Mouse (Mus musculus): ENCODE data around the gene Thpo. TPM values are rescaled to one million over a fixed set of nuclear protein-coding genes. Genes with fewer than 3 reads are reported as not detected.

The Thpo gene
- total and polyA plus RNA-seq, 2 experiments: 1.7 to 37.0 TPM

DNA sequence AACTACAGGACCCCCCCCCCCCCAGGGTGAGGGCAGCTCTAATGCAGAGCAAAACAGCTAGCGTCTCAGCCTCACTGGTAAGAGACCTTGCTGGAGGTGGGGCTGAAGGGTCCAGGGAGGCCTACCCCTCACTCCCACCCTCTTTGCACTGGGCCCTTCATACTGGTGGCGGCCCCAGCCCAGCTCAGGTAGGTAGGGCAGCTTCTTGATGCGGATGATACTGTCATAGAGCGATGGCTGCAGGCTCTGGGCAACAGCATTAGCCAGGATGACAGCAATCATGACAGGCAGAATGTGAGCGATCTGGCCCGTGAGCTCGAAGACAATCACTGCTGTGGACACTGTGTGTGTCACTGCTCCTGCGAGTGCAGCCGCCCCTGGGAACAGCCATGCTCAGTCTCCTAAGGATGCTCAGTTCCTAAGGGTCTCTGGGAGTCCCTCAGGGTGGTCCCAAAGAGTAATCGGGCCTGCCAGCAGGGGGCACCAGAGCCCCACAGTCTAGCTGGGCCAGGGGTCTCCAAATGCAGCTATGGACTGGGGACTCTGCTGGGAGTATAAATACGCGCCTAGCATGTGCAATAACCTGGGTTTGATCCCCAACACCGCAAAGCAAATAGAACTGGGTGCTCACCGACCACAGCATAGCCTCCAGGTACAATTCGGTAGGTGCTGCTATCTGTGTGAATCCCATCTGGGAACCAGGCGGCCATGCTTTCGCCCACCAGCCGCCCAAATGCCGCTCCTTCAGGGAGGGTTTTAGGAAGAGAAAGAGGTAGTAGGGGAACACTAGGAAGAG, 25.2 kb downstream of the Thpo start:
- no peak for DNase-seq (ENCODE audit: extremely low read depth, low read depth, low spot score)
- Histone ChIP-seq H3K36me3 (ENCODE audit: control insufficient read depth, insufficient read depth, low read length) (0 out of 2 replicates have a peak, but pooled peaks cover 2% of the 10 kb centered on the region), H3K4me1 (ENCODE audit: control insufficient read depth, insufficient read depth, low read length) (no peaks in the 10 kb centered on the region), H3K79me2 (ENCODE audit: control insufficient read depth, insufficient read depth, low read length) (no peaks in the 10 kb centered on the region), H3K9ac (ENCODE audit: low read depth, low read length) (no peak overlapping the region), H3K27me3 (ENCODE audit: control insufficient read depth, insufficient read depth, low read length) (no peaks in the 10 kb centered on the region), H3K4me3 (ENCODE audit: insufficient read depth, low read depth, low read length) (no peak overlapping the region), H3K27ac (replicated peaks; ENCODE audit: insufficient read depth, low read depth, low read length) (no peak overlapping the region)
- WGBS: 86% methylated on average over 19 of the region's 19 CpGs
- TF ChIP-seq POLR2A (IDR thresholded peaks at IDR 0.05; ENCODE audit: extremely low read depth, insufficient read depth, low read length) (no peak), CTCF (IDR thresholded peaks at IDR 0.05; ENCODE audit: low read depth, low read length) (peak; percentile 69)

DNA sequence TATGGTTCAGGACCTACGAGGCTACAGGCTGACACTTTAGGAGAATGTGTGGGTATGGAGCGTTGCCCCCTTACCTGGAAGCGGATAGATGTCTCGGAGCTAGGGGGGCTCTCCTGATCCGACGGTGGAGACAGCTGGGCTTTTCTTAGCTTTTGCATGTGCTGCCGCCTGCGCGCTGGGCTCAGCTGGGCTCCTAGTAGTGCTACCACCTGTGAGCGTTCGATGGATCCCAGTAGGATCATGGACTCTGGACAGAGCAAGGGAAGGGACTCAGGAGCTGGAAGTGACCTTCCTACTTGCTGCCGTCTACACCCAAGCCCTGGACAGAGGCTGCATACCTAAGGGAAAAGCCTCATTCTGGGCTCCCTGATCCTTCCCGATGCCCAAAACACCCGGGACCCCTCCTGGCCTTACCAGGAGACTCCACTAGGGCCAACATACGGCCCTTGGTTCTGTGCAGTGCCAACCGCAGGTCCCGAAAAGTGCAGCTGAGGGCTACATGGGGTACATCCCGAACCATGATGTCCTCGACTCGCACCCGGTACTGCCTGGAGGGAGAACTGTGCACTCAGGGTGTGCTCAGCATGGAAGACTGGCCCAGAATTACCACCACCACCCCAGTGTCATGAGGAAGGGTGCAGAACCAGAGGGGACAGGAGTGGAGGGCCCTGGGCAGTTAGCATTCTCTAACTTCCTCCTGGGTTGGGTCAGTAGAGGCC, 25.9 kb downstream of the Thpo start:
- DNase-seq (ENCODE audit: extremely low read depth, low read depth, low spot score): no peak
- Histone ChIP-seq H3K79me2 (ENCODE audit: control insufficient read depth, insufficient read depth, low read length) (no peaks in the 10 kb centered on the region), H3K4me1 (ENCODE audit: control insufficient read depth, insufficient read depth, low read length) (no peaks in the 10 kb centered on the region), H3K27ac (replicated peaks; ENCODE audit: insufficient read depth, low read depth, low read length) (no peak overlapping the region), H3K9ac (ENCODE audit: low read depth, low read length) (no peak overlapping the region), H3K27me3 (ENCODE audit: control insufficient read depth, insufficient read depth, low read length) (no peaks in the 10 kb centered on the region), H3K4me3 (ENCODE audit: insufficient read depth, low read depth, low read length) (no peak overlapping the region), H3K36me3 (ENCODE audit: control insufficient read depth, insufficient read depth, low read length) (0 out of 2 replicates have a peak, but pooled peaks cover 2% of the 10 kb centered on the region)
- TF ChIP-seq POLR2A (IDR thresholded peaks at IDR 0.05; ENCODE audit: extremely low read depth, insufficient read depth, low read length) (no peak), CTCF (IDR thresholded peaks at IDR 0.05; ENCODE audit: low read depth, low read length) (no peak)
- 95% methylated on average over 21 of the region's 21 CpGs for WGBS

DNA sequence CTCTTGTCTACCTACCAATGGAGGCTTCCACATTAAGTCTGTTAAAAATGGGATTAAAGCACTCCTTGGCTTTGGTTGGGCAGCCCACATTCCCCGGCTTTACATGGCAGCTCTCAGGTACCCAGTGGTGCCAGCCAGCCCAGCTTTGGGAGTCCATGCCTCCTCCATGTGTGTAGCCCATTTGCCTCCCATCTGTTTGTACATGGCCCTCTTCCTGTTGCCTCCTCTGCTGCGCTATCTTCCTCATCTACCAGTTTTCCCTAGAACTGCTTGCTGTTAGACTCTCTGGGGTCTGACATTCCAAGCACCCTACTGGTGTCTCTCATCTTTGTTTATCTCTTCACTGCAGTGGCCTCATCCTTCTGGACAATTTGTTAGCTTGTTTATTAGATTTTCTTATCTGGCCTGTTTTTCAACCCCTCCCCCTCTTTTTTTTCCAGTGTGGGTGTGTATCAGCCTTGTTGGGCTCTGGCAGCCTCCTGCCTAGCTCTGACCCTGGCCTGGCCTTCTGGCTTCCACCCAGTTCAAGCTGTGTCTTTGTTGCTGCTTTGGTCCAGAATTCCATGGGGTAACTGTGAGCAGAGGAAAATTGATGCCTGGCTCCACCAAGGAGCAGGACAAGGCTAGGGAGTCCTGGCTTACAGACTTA, 27.8 kb downstream of the Thpo start:
- no peaks in the 10 kb centered on the region for H3K79me2 ChIP-seq (ENCODE audit: control insufficient read depth, insufficient read depth, low read length)
- H3K36me3 ChIP-seq (ENCODE audit: control insufficient read depth, insufficient read depth, low read length): no peaks in the 10 kb centered on the region
- TF ChIP-seq CTCF (IDR thresholded peaks at IDR 0.05; ENCODE audit: low read depth, low read length) (no peak), POLR2A (IDR thresholded peaks at IDR 0.05; ENCODE audit: extremely low read depth, insufficient read depth, low read length) (no peak)
- no peak for DNase-seq (ENCODE audit: extremely low read depth, low read depth, low spot score)
- no peaks in the 10 kb centered on the region for H3K27me3 ChIP-seq (ENCODE audit: control insufficient read depth, insufficient read depth, low read length)
- no peak overlapping the region for H3K4me3 ChIP-seq (ENCODE audit: insufficient read depth, low read depth, low read length)
- H3K9ac ChIP-seq (ENCODE audit: low read depth, low read length): no peak overlapping the region
- no peaks in the 10 kb centered on the region for H3K4me1 ChIP-seq (ENCODE audit: control insufficient read depth, insufficient read depth, low read length)
- no peak overlapping the region for H3K27ac ChIP-seq (replicated peaks; ENCODE audit: insufficient read depth, low read depth, low read length)
- WGBS: 95% methylated on average over 2 of the region's 2 CpGs

DNA sequence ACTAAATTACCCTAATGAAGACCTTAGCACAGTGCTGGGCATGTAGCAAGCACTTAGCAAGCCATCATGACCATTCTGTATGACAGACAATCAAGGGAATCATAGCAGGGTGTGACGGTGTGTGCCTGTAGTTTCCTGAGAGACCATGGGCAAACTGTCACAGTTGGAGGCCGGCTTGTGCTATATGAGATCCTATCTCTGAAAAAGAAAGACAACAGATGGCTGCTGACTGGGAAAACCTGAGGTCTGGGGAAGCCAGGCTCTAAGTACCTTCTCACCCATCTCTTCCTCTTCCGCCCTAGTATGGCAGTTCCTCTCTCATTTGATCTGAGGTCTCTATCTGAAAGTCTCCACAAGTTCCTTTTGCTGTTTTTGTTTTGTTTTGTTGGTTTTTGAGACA, 28.5 kb downstream of the Thpo start:
- H3K79me2 ChIP-seq (ENCODE audit: control insufficient read depth, insufficient read depth, low read length): no peaks in the 10 kb centered on the region
- no peak overlapping the region for H3K27ac ChIP-seq (replicated peaks; ENCODE audit: insufficient read depth, low read depth, low read length)
- H3K9ac ChIP-seq (ENCODE audit: low read depth, low read length): no peak overlapping the region
- DNase-seq (ENCODE audit: extremely low read depth, low read depth, low spot score): no peak
- TF ChIP-seq CTCF (IDR thresholded peaks at IDR 0.05; ENCODE audit: low read depth, low read length): no peak
- WGBS: 83% methylated on average over 3 of the region's 3 CpGs
- no peaks in the 10 kb centered on the region for H3K27me3 ChIP-seq (ENCODE audit: control insufficient read depth, insufficient read depth, low read length)
- H3K36me3 ChIP-seq (ENCODE audit: control insufficient read depth, insufficient read depth, low read length): no peaks in the 10 kb centered on the region
- no peak overlapping the region for H3K4me3 ChIP-seq (ENCODE audit: insufficient read depth, low read depth, low read length)
- H3K4me1 ChIP-seq (ENCODE audit: control insufficient read depth, insufficient read depth, low read length): no peaks in the 10 kb centered on the region

DNA sequence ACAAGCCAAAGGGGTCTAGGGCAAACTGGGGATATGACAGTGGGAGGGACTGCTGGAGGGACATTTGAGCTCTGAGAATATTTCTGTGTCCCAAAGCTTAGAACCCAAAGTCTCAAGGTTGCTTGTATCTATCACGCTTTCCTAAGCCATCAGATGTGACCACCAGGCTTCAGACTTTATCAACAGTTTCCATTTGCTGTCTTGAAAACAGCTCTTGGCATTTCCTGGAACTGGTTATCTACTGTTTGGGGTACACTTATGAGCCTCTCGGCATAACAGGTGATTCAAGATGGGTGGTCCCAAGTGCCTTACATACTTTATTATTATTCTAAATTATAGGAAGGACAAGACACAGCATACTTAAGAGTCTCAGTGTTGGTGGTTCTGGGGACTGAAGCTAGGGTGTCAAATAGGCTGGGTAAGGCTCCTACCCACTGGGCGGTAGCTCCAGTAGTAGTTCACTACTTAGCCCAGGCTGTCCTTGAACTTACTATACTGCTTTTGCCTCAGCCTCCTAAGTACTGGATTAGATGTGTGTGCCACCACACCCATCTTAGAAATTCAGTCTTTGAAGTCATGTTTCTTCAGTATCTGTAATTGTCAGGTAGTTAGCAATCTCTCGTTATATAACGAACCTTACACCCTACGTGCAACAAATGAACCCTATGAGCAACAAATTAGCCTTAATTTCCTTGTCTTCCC, 30.5 kb downstream of the Thpo start:
- Histone ChIP-seq H3K4me3 (ENCODE audit: insufficient read depth, low read depth, low read length) (no peak overlapping the region), H3K9ac (ENCODE audit: low read depth, low read length) (no peak overlapping the region), H3K36me3 (ENCODE audit: control insufficient read depth, insufficient read depth, low read length) (no peaks in the 10 kb centered on the region), H3K4me1 (ENCODE audit: control insufficient read depth, insufficient read depth, low read length) (no peaks in the 10 kb centered on the region), H3K27me3 (ENCODE audit: control insufficient read depth, insufficient read depth, low read length) (no peaks in the 10 kb centered on the region), H3K79me2 (ENCODE audit: control insufficient read depth, insufficient read depth, low read length) (no peaks in the 10 kb centered on the region), H3K27ac (replicated peaks; ENCODE audit: insufficient read depth, low read depth, low read length) (no peak overlapping the region)
- 89% methylated on average over 6 of the region's 6 CpGs for whole genome bisulfite sequencing
- no peak for TF ChIP-seq CTCF (IDR thresholded peaks at IDR 0.05; ENCODE audit: low read depth, low read length)
- no peak for DNase-seq (ENCODE audit: extremely low read depth, low read depth, low spot score)

All from liver, adult 2 months (tissue).